Mouse (Mus musculus): ENCODE data around the gene Dffb. TPM values are rescaled to one million over a fixed set of nuclear protein-coding genes. Genes with fewer than 3 reads are reported as not detected.

The Dffb gene
- total and polyA plus RNA-seq, 3 experiments = 25.1 to 25.2 TPM; not detected in 1

DNA sequence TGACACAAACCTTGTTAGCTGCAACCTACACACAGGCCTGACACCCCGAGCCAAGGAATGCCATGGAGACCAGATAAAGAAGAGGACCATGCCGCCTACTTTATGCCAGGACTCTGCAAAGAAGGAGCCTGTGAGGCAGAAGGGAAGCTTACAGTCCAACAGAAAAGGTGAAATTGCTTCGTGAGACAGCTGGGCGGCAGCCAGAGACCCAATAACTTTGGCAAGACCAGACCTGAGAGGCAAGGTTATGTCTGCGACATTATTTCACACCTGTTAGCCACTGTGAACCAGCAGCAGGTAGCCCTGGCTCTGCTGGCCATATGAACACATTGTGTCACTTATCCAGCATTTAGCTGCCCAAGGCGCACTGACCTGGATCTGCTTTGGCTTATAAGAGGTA lies 29.2 kb downstream of the Dffb start:
- H3K9ac ChIP-seq (ENCODE audit: control insufficient read depth, low read depth, low read length, poor library complexity, severe bottlenecking) = no peak overlapping the region
- H3K36me3 ChIP-seq (ENCODE audit: control insufficient read depth in 1 of 2, insufficient read depth in 2 of 2, low read length in 2 of 2) = no peaks in the 10 kb centered on the region
- no peaks in the 10 kb centered on the region for H3K27me3 ChIP-seq (ENCODE audit: control insufficient read depth in 1 of 2, insufficient read depth in 2 of 2, low read length in 2 of 2)
- H3K79me2 ChIP-seq (ENCODE audit: control insufficient read depth, insufficient read depth, low read length, poor library complexity) = no peaks in the 10 kb centered on the region
- no peak overlapping the region for H3K27ac ChIP-seq (ENCODE audit: control insufficient read depth, low read depth, low read length)
- no peak for DNase-seq (ENCODE audit: low read depth, low spot score)
- no peak overlapping the region for H3K4me3 ChIP-seq (ENCODE audit: control insufficient read depth in 1 of 2, insufficient read depth in 1 of 2, low read depth in 2 of 2, low read length in 2 of 2)
- no peaks in the 10 kb centered on the region for H3K4me1 ChIP-seq (ENCODE audit: control insufficient read depth in 1 of 2, insufficient read depth in 2 of 2, low read length in 2 of 2)
- H3K9me3 ChIP-seq (replicated peaks; ENCODE audit: insufficient read depth, low read length) = no peaks in the 10 kb centered on the region
- TF ChIP-seq USF1 (IDR thresholded peaks at IDR 0.05; ENCODE audit: low read depth, low read length) (no peak), BHLHE40 (IDR thresholded peaks at IDR 0.05; ENCODE audit: borderline replicate concordance, low read depth, low read length) (no peak), RAD21 (IDR thresholded peaks at IDR 0.05; ENCODE audit: low read depth, low read length) (no peak), TBP (IDR thresholded peaks at IDR 0.05; ENCODE audit: low read depth, low read length) (no peak), EP300 (IDR thresholded peaks at IDR 0.05; ENCODE audit: low read depth in 1 of 2, low read length in 2 of 2) (no peak), SMC3 (IDR thresholded peaks at IDR 0.05; ENCODE audit: low read depth, low read length) (no peak), POLR2AphosphoS2 (IDR thresholded peaks at IDR 0.05; ENCODE audit: low read length) (no peak)

GRCm38 (mm10) chr4:153944261-153944660 lies 30.7 kb downstream of the Dffb start:
- Histone ChIP-seq H3K79me2 (ENCODE audit: control insufficient read depth, insufficient read depth, low read length, poor library complexity) (no peaks in the 10 kb centered on the region), H3K4me3 (ENCODE audit: control insufficient read depth in 1 of 2, insufficient read depth in 1 of 2, low read depth in 2 of 2, low read length in 2 of 2) (no peak overlapping the region), H3K27ac (ENCODE audit: control insufficient read depth, low read depth, low read length) (no peak overlapping the region), H3K4me1 (ENCODE audit: control insufficient read depth in 1 of 2, insufficient read depth in 2 of 2, low read length in 2 of 2) (no peaks in the 10 kb centered on the region), H3K36me3 (ENCODE audit: control insufficient read depth in 1 of 2, insufficient read depth in 2 of 2, low read length in 2 of 2) (no peaks in the 10 kb centered on the region), H3K9me3 (replicated peaks; ENCODE audit: insufficient read depth, low read length) (no peaks in the 10 kb centered on the region), H3K27me3 (ENCODE audit: control insufficient read depth in 1 of 2, insufficient read depth in 2 of 2, low read length in 2 of 2) (no peaks in the 10 kb centered on the region), H3K9ac (ENCODE audit: control insufficient read depth, low read depth, low read length, poor library complexity, severe bottlenecking) (no peak overlapping the region)
- no peak for DNase-seq (ENCODE audit: low read depth, low spot score)
- TF ChIP-seq POLR2AphosphoS2 (IDR thresholded peaks at IDR 0.05; ENCODE audit: low read length) (no peak), USF1 (IDR thresholded peaks at IDR 0.05; ENCODE audit: low read depth, low read length) (no peak), ZMIZ1 (IDR thresholded peaks at IDR 0.05; ENCODE audit: low read depth, low read length) (no peak), GATA1 (IDR thresholded peaks at IDR 0.05; ENCODE audit: low read depth, low read length) (no peak), RCOR1 (IDR thresholded peaks at IDR 0.05; ENCODE audit: low read depth, low read length) (no peak), MAX (IDR thresholded peaks at IDR 0.05; ENCODE audit: low read length) (no peak), POLR2A (IDR thresholded peaks at IDR 0.05; ENCODE audit: control insufficient read depth in 1 of 2, insufficient read depth in 1 of 2, low read depth in 1 of 2, low read length in 2 of 2, poor library complexity in 1 of 2) (no peak), ZNF384 (IDR thresholded peaks at IDR 0.05; ENCODE audit: low read depth, low read length) (no peak), TBP (IDR thresholded peaks at IDR 0.05; ENCODE audit: low read depth, low read length) (no peak), CHD1 (IDR thresholded peaks at IDR 0.05; ENCODE audit: low read depth, low read length) (no peak), CHD2 (IDR thresholded peaks at IDR 0.05; ENCODE audit: low read length) (no peak), UBTF (IDR thresholded peaks at IDR 0.05; ENCODE audit: borderline replicate concordance, insufficient read depth, low read depth, low read length) (no peak), MYC (IDR thresholded peaks at IDR 0.05; ENCODE audit: low read depth, low read length) (no peak), E2F4 (IDR thresholded peaks at IDR 0.05; ENCODE audit: borderline replicate concordance, low read depth, low read length) (no peak)

Data from MEL (cell line).